In genomic region chr12:112130161-112130860, GRCm38 (mm10) we compare ENCODE assay signal across 9 mouse cellular contexts. TPM values are rescaled to one million over a fixed set of nuclear protein-coding genes. Genes with fewer than 3 reads are reported as not detected.
DNase-seq lines count a peak whose midpoint lies in the region; ATAC-seq lines count a peak whose summit lies in the region.
"Had no signal": no experiment of that assay in that cellular context is flagged by ENCODE, and none has a peak within 500 bp of the region (broad histone marks: within the 10 kb centered on the region; RNA-seq: fewer than 3 reads in every experiment).

No protein-coding gene starts in this region.

- peak overlapping the region; percentile 62 for H3K4me3 ChIP-seq in forebrain, embryonic 11.5 days (ENCODE audit: low read depth, low read length)
- peak overlapping the region; percentile 74 for H3K4me3 ChIP-seq in hindbrain, embryonic 10.5 days
- H3K4me3 ChIP-seq in limb, embryonic 11.5 days (ENCODE audit: low read depth, low read length): peak overlapping the region; percentile 54
- H3K4me3 ChIP-seq in midbrain, embryonic 10.5 days: peak overlapping the region; percentile 76

- ATAC-seq in forebrain, embryonic 11.5 days (replicated peaks; ENCODE audit: low FRiP score): peak; percentile 73
- ATAC-seq in limb, embryonic 11.5 days (ENCODE audit: insufficient number of reproducible peaks, low FRiP score, low TSS enrichment, low read depth): peak; percentile 46; the same call in 1 of the 2 replicates
- ATAC-seq: Patski had no signal

- DNase-seq in right cerebral cortex, adult 18-20 months: peak; percentile 17
- no peak for DNase-seq in right cerebral cortex, postnatal 36 days (ENCODE audit: low spot score in 2 of 2)
- peak; percentile 82 for DNase-seq in forebrain, embryonic 11.5 days (ENCODE audit: low spot score)
- DNase-seq in hindbrain, embryonic 10.5 days (ENCODE audit: low spot score): peak; percentile 67
- DNase-seq in limb, embryonic 11.5 days (ENCODE audit: low spot score): peak; percentile 75
- peak; percentile 64 for DNase-seq in midbrain, embryonic 10.5 days (ENCODE audit: low spot score)
- peak; percentile 49 to 78 for DNase-seq in spleen, postnatal 4 days (ENCODE audit: low spot score in 2 of 2)
- no peak for DNase-seq in frontal cortex, postnatal 25 days (ENCODE audit: low spot score in 2 of 2)

- H3K9me3 ChIP-seq in forebrain, embryonic 11.5 days (ENCODE audit: control insufficient read depth, low read length): no peaks in the 10 kb centered on the region
- no peaks in the 10 kb centered on the region for H3K9me3 ChIP-seq in hindbrain, embryonic 10.5 days
- no peaks in the 10 kb centered on the region for H3K9me3 ChIP-seq in limb, embryonic 11.5 days (ENCODE audit: control insufficient read depth, low read length)
- H3K9me3 ChIP-seq in midbrain, embryonic 10.5 days (replicated peaks): no peaks in the 10 kb centered on the region

- peak overlapping the region; percentile 97 for H3K4me2 ChIP-seq in forebrain, embryonic 11.5 days (ENCODE audit: low read depth, low read length, severe bottlenecking)
- peak overlapping the region; percentile 88 for H3K4me2 ChIP-seq in limb, embryonic 11.5 days (ENCODE audit: low read depth, severe bottlenecking)

- WGBS in forebrain, embryonic 11.5 days: 1% methylated on average over 59 of the region's 79 CpGs
- WGBS in hindbrain, embryonic 10.5 days: under 1% methylated on average over 79 of the region's 79 CpGs
- under 1% methylated on average over 79 of the region's 79 CpGs for WGBS in limb, embryonic 11.5 days
- under 1% methylated on average over 77 of the region's 79 CpGs for WGBS in midbrain, embryonic 10.5 days

- peaks cover 22% of the 10 kb centered on the region for H3K27me3 ChIP-seq in forebrain, embryonic 11.5 days (ENCODE audit: control insufficient read depth, insufficient read depth, low read length)
- H3K27me3 ChIP-seq in hindbrain, embryonic 10.5 days (ENCODE audit: insufficient read depth, poor library complexity, severe bottlenecking): peaks cover 84% of the 10 kb centered on the region
- H3K27me3 ChIP-seq in limb, embryonic 11.5 days (ENCODE audit: control insufficient read depth, insufficient read depth, low read length): peaks cover 31% of the 10 kb centered on the region
- peaks cover 94% of the 10 kb centered on the region for H3K27me3 ChIP-seq in midbrain, embryonic 10.5 days (ENCODE audit: low read depth, poor library complexity, severe bottlenecking)

- peaks cover 5% of the 10 kb centered on the region; the same call in 1 of the 2 replicates for H3K4me1 ChIP-seq in forebrain, embryonic 11.5 days (replicated peaks; ENCODE audit: control insufficient read depth, insufficient read depth, low read length)
- peaks cover 33% of the 10 kb centered on the region for H3K4me1 ChIP-seq in hindbrain, embryonic 10.5 days (replicated peaks)
- peaks cover 3% of the 10 kb centered on the region; the same call in 1 of the 2 replicates for H3K4me1 ChIP-seq in limb, embryonic 11.5 days (ENCODE audit: control insufficient read depth, insufficient read depth, low read length)
- peaks cover 35% of the 10 kb centered on the region for H3K4me1 ChIP-seq in midbrain, embryonic 10.5 days

- H3K27ac ChIP-seq in forebrain, embryonic 11.5 days (ENCODE audit: low read depth, low read length): no peak overlapping the region
- H3K27ac ChIP-seq in hindbrain, embryonic 10.5 days: peak overlapping the region; percentile 92
- H3K27ac ChIP-seq in limb, embryonic 11.5 days (replicated peaks; ENCODE audit: low read depth, low read length): no peak overlapping the region
- H3K27ac ChIP-seq in midbrain, embryonic 10.5 days (replicated peaks): peak overlapping the region; percentile 91

- H3K36me3 ChIP-seq in forebrain, embryonic 11.5 days (ENCODE audit: control insufficient read depth, insufficient read depth, low read length): no peaks in the 10 kb centered on the region
- H3K36me3 ChIP-seq in hindbrain, embryonic 10.5 days: no peaks in the 10 kb centered on the region
- H3K36me3 ChIP-seq in limb, embryonic 11.5 days (ENCODE audit: control insufficient read depth, insufficient read depth, low read length): no peaks in the 10 kb centered on the region
- H3K36me3 ChIP-seq in midbrain, embryonic 10.5 days: no peaks in the 10 kb centered on the region

- H3K9ac ChIP-seq in forebrain, embryonic 11.5 days (ENCODE audit: low read length): peak overlapping the region; percentile 86
- peak overlapping the region; percentile 80 for H3K9ac ChIP-seq in limb, embryonic 11.5 days (ENCODE audit: low read length)

RNA-seq across cellular contexts. Expression of gene Kif26a, which starts 15.7 kb away (rescaled TPM):
- polyA plus RNA-seq in forebrain, embryonic 11.5 days (2014; fragmentation: Nextera tagmentation; extraction: Ambion mirVana): 6.4 and 7.1 TPM in 2 replicates
- polyA plus RNA-seq in hindbrain, embryonic 10.5 days (2016; fragmentation: Nextera tagmentation; extraction: Ambion mirVana): 2.7 and 3.1 TPM in 2 replicates
- polyA plus RNA-seq in limb, embryonic 11.5 days (2014; fragmentation: Nextera tagmentation; extraction: Ambion mirVana): 2.8 and 3.5 TPM in 2 replicates
- 3.3 and 4.7 TPM in 2 replicates for polyA plus RNA-seq in midbrain, embryonic 10.5 days (2016; fragmentation: Nextera tagmentation; extraction: Ambion mirVana)

RNA-seq across cellular contexts. Expression of gene Aspg, which starts 23.8 kb away (rescaled TPM):
- polyA plus RNA-seq in forebrain, embryonic 11.5 days (2014; fragmentation: Nextera tagmentation; extraction: Ambion mirVana): 0.29 and 1.1 TPM in 2 replicates
- polyA plus RNA-seq in hindbrain, embryonic 10.5 days (2016; fragmentation: Nextera tagmentation; extraction: Ambion mirVana): 1.4 and 2.1 TPM in 2 replicates
- 1.6 and 2.0 TPM in 2 replicates for polyA plus RNA-seq in limb, embryonic 11.5 days (2014; fragmentation: Nextera tagmentation; extraction: Ambion mirVana)
- 1.3 and 1.5 TPM in 2 replicates for polyA plus RNA-seq in midbrain, embryonic 10.5 days (2016; fragmentation: Nextera tagmentation; extraction: Ambion mirVana)

Comparison
In these comparisons a context has a peak if more than half of its experiments do, and no peak if none do; other contexts are left out.
1. DNase-seq: peak in right cerebral cortex, adult 18-20 months (single experiment), forebrain, embryonic 11.5 days (single experiment), hindbrain, embryonic 10.5 days (single experiment), limb, embryonic 11.5 days (single experiment), midbrain, embryonic 10.5 days (single experiment) and spleen, postnatal 4 days (2 of 2); none in right cerebral cortex, postnatal 36 days (0 of 2) and frontal cortex, postnatal 25 days (0 of 2).
2. H3K27ac ChIP-seq: peak in hindbrain, embryonic 10.5 days (single experiment) and midbrain, embryonic 10.5 days (single experiment); none in forebrain, embryonic 11.5 days (single experiment) and limb, embryonic 11.5 days (single experiment).
3. Peak in every context shown above with its lines, with median percentiles within 50 percentile points of each other: H3K4me3 ChIP-seq.